Mouse (Mus musculus) embryonic facial prominence, embryonic 10.5 days (tissue): ENCODE measurements at regions not wholly inside any gene's neighbourhood (a gene's known extent, or its start where the extent isn't known, plus 50 kb on each side); places are given as distances from the start of the nearest gene placed in this dataset.

Experiments
- DNase-seq: peaks from one replicate; pipeline ENCODE4 v3.0.0-alpha.2; 2017; ENCODE audit warnings: low spot score
- H3K27ac ChIP-seq: fragments of 300-500 bp; sonication (generic); replicated peaks from 2 replicates; pipeline ENCODE4 v1.5.1; 2016; ENCODE audit warnings: mild to moderate bottlenecking
- H3K27me3 ChIP-seq: fragments of 300-500 bp; sonication (generic); replicated peaks from 2 replicates; pipeline ENCODE4 v1.6.1; 2016; ENCODE audit warnings: low read depth, mild to moderate bottlenecking; ENCODE audit not compliant: poor library complexity, severe bottlenecking
- H3K36me3 ChIP-seq: fragments of 300-500 bp; sonication (generic); replicated peaks from 2 replicates; pipeline ENCODE4 v1.6.1; 2016; ENCODE audit warnings: mild to moderate bottlenecking, moderate library complexity
- H3K4me1 ChIP-seq: fragments of 300-500 bp; sonication (generic); 2 replicates; pipeline ENCODE4 v1.6.1; 2016
- H3K4me3 ChIP-seq: fragments of 300-500 bp; sonication (generic); 2 replicates; pipeline ENCODE4 v1.5.1; 2016; ENCODE audit warnings: mild to moderate bottlenecking, moderate library complexity
- H3K9me3 ChIP-seq: fragments of 300-500 bp; sonication (generic); 2 replicates; pipeline ENCODE4 v1.6.1; 2016; ENCODE audit warnings: mild to moderate bottlenecking
- WGBS: fragments of 180-500 bp; shearing (Covaris S2); methylation state at CpG from one replicate; pipeline ENCODE4 v1.1.7; 2016; 5-methylcytosine and 5-hydroxymethylcytosine counted together

- Histone ChIP-seq H3K4me1 (peaks cover 39% of the 10 kb centered on the region), H3K27ac (peak overlapping the region; percentile 80), H3K36me3 (no peaks in the 10 kb centered on the region), H3K4me3 (no peak overlapping the region), H3K9me3 (no peaks in the 10 kb centered on the region), H3K27me3 (no peaks in the 10 kb centered on the region)
- DNase-seq: peak; percentile 65
- WGBS: 27% methylated on average over 18 of the region's 18 CpGs
These were observed 308.2 kb upstream of the Prickle1 start for GRCm38 (mm10) chr15:93903671-93904603.

DNA sequence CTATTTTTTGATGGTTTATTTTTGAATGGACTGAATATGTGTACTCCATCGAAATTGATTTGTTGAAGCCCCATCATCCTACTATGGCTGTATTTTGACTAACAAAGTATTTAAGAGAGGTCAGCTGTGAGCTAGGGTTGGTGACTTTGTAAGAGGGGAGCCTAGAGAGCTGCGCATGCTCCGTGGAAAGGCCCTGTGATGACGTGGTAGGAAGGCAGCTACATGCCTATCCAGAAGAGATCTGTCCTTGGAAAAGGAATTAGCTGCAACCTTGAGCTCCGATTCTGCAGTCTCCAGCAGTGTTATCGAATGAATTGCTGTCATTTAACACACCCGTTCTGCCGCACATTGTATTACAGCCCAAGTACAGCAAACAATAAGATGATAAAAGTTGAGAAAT is 287.1 kb upstream of the Prickle1 start:
- no peak overlapping the region for H3K27ac ChIP-seq
- peaks cover 17% of the 10 kb centered on the region for H3K4me1 ChIP-seq
- H3K27me3 ChIP-seq: no peaks in the 10 kb centered on the region
- H3K9me3 ChIP-seq: no peaks in the 10 kb centered on the region
- H3K4me3 ChIP-seq: no peak overlapping the region
- WGBS: 91% methylated on average over 8 of the region's 8 CpGs
- DNase-seq: no peak
- no peaks in the 10 kb centered on the region for H3K36me3 ChIP-seq

DNA sequence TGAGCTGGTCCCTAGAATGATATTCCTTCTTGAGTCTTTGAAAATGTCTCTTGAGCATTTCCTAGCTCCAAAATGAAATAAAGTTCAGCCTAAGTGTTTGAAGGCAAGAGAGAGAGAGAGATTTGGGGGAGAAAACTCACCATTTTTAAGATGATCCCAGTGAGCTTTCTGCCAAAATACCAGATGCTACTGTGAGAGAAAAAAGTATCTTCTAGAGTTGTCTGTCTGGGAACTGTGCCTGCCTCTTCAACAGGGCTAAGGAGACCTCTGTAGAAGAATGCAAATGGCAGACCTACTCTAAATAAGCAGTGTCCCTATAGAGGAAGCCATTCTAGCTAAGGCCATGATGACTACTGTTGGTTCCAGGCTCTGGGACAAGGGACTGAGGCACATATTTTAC is 285.6 kb upstream of the Prickle1 start:
- no peaks in the 10 kb centered on the region for H3K27me3 ChIP-seq
- H3K27ac ChIP-seq: no peak overlapping the region
- no peaks in the 10 kb centered on the region for H3K36me3 ChIP-seq
- no peaks in the 10 kb centered on the region for H3K9me3 ChIP-seq
- DNase-seq: no peak
- peaks cover 17% of the 10 kb centered on the region for H3K4me1 ChIP-seq
- no peak overlapping the region for H3K4me3 ChIP-seq

- Histone ChIP-seq H3K36me3 (no peaks in the 10 kb centered on the region), H3K9me3 (no peaks in the 10 kb centered on the region), H3K27ac (no peak overlapping the region), H3K4me1 (peaks cover 17% of the 10 kb centered on the region), H3K27me3 (no peaks in the 10 kb centered on the region), H3K4me3 (no peak overlapping the region)
- WGBS: 86% methylated on average over 8 of the region's 8 CpGs
- DNase-seq: no peak
These were observed 284.6 kb upstream of the Prickle1 start for GRCm38 (mm10) chr15:93880302-93880701.

DNA sequence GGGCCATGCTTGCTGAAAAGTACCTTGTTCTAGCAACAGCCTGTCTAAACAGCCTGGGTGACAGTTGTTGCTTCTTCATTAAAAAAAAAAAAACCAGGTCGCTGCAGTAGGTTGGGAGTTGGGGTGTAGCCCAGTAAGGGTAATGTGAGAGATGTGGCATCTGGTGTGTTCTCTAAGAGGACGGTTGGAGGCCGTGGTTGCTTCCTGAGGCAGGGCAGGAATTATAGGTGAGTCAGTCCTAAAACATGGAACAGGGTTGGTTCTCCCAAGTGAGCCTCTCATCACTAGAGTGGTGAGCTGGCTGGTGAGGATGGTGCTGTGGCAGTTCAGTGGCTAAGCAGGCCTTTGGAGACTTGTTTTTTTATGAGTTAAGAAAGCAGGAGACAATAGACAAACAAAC is 283.3 kb upstream of the Prickle1 start:
- peaks cover 17% of the 10 kb centered on the region for H3K4me1 ChIP-seq
- H3K36me3 ChIP-seq: no peaks in the 10 kb centered on the region
- H3K4me3 ChIP-seq: no peak overlapping the region
- no peak overlapping the region for H3K27ac ChIP-seq
- no peaks in the 10 kb centered on the region for H3K9me3 ChIP-seq
- DNase-seq: no peak
- no peaks in the 10 kb centered on the region for H3K27me3 ChIP-seq
- 72% methylated on average over 3 of the region's 3 CpGs for WGBS

DNA sequence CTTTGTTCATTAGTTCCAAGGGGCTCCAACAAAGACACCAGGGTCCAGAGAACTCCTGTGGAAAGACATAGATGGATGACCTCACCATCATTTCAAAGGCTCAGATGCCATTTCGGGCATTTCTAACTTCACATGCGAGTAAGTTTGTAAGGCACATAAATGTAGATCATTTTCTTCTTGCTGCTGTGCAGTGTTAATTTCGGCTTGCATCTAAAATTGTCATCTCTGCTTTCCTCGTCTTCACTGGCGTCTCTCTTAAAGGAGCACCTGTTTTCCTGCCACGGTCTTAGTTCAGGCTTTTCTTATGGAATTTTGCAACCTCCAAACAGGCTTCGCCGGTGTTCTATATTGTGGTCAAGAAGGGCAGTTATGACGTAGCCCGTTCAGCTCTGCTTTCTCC is 280.6 kb upstream of the Prickle1 start:
- no peak overlapping the region for H3K4me3 ChIP-seq
- 85% methylated on average over 10 of the region's 10 CpGs for WGBS
- H3K27me3 ChIP-seq: no peaks in the 10 kb centered on the region
- no peaks in the 10 kb centered on the region for H3K36me3 ChIP-seq
- no peak for DNase-seq
- no peak overlapping the region for H3K27ac ChIP-seq
- peaks cover 17% of the 10 kb centered on the region for H3K4me1 ChIP-seq
- no peaks in the 10 kb centered on the region for H3K9me3 ChIP-seq

DNA sequence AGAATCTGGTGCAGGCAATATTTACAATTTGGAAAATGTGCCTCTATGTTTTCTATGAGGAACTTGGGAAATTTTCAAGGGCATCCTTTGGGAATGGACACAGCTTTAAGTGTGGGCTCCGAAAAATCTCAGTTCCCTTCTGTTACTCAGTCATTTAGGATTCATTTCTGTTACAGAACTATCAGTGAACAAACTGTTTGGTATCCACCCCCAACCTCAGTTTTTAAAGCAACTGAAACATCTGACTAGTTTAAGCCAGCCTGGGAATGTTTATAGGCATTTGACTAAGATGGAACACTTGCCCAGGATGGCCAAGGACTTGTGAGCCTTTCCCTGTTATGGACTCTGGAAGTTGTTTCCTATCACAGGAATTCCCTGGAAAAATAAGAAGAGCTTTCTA is 280.0 kb upstream of the Prickle1 start:
- Histone ChIP-seq H3K4me3 (no peak overlapping the region), H3K27ac (no peak overlapping the region), H3K9me3 (no peaks in the 10 kb centered on the region), H3K36me3 (no peaks in the 10 kb centered on the region), H3K27me3 (no peaks in the 10 kb centered on the region), H3K4me1 (peaks cover 17% of the 10 kb centered on the region)
- no peak for DNase-seq
- WGBS: 93% methylated on average over 1 of the region's 1 CpGs

DNA sequence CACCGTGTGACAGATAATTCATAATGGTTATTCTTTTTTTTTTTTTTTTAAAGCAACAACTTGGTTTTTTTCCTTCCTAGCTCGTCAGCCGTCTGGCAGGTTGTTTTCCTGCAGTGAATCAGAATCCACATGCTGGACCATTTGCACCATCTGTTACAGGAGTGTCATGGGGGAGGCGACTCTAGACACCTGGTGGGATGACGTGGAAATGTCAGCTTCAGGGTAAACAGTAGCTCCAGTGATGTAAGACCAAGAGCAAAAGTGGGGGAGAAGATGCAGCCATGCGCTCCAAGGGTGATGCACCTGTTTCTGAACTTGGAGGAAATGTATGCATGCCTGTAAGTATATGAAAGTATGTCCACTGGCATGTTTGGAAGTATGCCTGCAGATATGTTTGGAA is 278.5 kb upstream of the Prickle1 start:
- H3K27me3 ChIP-seq: no peaks in the 10 kb centered on the region
- H3K4me3 ChIP-seq: no peak overlapping the region
- no peaks in the 10 kb centered on the region for H3K36me3 ChIP-seq
- H3K9me3 ChIP-seq: no peaks in the 10 kb centered on the region
- WGBS: 87% methylated on average over 6 of the region's 6 CpGs
- no peak overlapping the region for H3K27ac ChIP-seq
- no peak for DNase-seq
- 0 out of 2 replicates have a peak, but pooled peaks cover 11% of the 10 kb centered on the region for H3K4me1 ChIP-seq

- Histone ChIP-seq H3K36me3 (no peaks in the 10 kb centered on the region), H3K27ac (no peak overlapping the region)
- WGBS: 91% methylated on average over 12 of the region's 12 CpGs
These were observed 261.7 kb upstream of the Prickle1 start for GRCm38 (mm10) chr15:93857336-93857901.

GRCm38 (mm10) chr15:93853221-93853620 is 257.5 kb upstream of the Prickle1 start:
- no peak for DNase-seq
- H3K27me3 ChIP-seq: no peaks in the 10 kb centered on the region
- no peaks in the 10 kb centered on the region for H3K9me3 ChIP-seq
- H3K4me1 ChIP-seq: peaks cover 20% of the 10 kb centered on the region
- H3K4me3 ChIP-seq: no peak overlapping the region
- no peak overlapping the region for H3K27ac ChIP-seq
- 87% methylated on average over 3 of the region's 3 CpGs for WGBS
- H3K36me3 ChIP-seq: no peaks in the 10 kb centered on the region

More at GRCm38 (mm10) chr15:93857336-93857901, 261.7 kb upstream of the Prickle1 start:
- no peak overlapping the region for H3K4me3 ChIP-seq
- no peaks in the 10 kb centered on the region for H3K9me3 ChIP-seq
- H3K27me3 ChIP-seq: no peaks in the 10 kb centered on the region
- no peak for DNase-seq
- H3K4me1 ChIP-seq: no peaks in the 10 kb centered on the region

DNA sequence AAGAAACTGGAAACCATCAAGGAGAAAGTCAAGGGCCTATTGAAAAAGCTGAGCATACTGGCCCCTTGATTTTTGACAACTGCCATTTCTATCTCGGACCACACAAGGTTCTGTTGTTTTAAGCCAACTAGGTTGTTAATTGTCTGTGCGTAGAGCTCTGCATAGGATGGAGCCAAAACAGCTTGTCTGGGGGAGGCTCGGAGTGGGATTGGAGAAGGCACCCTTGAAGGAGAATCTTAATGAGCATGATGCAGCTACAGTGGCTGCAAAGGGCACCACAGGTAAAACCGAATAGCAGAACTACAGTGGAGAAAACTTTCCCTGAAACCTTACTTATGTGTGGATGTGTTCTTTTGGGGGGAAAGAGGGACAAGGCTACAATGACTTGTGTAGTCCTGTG is 256.4 kb upstream of the Prickle1 start:
- DNase-seq: no peak
- Histone ChIP-seq H3K27me3 (no peaks in the 10 kb centered on the region), H3K4me3 (no peak overlapping the region), H3K9me3 (no peaks in the 10 kb centered on the region), H3K36me3 (no peaks in the 10 kb centered on the region), H3K4me1 (peaks cover 20% of the 10 kb centered on the region), H3K27ac (no peak overlapping the region)
- WGBS: 93% methylated on average over 4 of the region's 4 CpGs

DNA sequence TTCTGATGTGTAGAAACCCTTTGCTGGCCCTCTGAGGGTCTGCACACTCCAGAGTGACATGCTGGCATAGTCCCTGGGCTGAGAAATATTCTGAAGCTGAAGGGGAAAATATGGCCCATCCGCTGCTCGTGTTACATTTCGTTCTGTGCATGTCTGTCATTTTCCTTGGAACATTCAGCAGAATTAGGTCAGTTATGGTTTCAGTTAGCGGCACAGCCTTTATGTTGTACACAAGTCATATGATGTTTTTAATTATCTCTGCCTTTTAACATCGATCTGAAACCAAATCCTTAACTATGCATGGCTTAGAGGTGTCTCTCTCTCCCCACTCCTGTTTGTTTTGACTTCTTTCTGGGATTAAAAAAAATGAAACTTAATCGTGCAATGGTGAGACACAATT is 254.7 kb upstream of the Prickle1 start:
- WGBS: 47% methylated on average over 6 of the region's 6 CpGs
- Histone ChIP-seq H3K4me3 (no peak overlapping the region), H3K9me3 (no peaks in the 10 kb centered on the region), H3K27me3 (no peaks in the 10 kb centered on the region), H3K27ac (no peak overlapping the region; the same call in 1 of the 2 replicates), H3K36me3 (no peaks in the 10 kb centered on the region), H3K4me1 (peaks cover 20% of the 10 kb centered on the region)
- DNase-seq: peak; percentile 42

GRCm38 (mm10) chr15:93848830-93849229 is 253.1 kb upstream of the Prickle1 start:
- H3K9me3 ChIP-seq: no peaks in the 10 kb centered on the region
- no peak overlapping the region for H3K27ac ChIP-seq
- H3K4me1 ChIP-seq: peaks cover 20% of the 10 kb centered on the region
- DNase-seq: no peak
- WGBS: 91% methylated on average over 4 of the region's 4 CpGs
- no peak overlapping the region for H3K4me3 ChIP-seq
- no peaks in the 10 kb centered on the region for H3K27me3 ChIP-seq
- no peaks in the 10 kb centered on the region for H3K36me3 ChIP-seq
